Mouse (Mus musculus): ENCODE results near the gene Midn.

- TF ChIP-seq CTCF (IDR thresholded peaks at IDR 0.05; ENCODE audit: low read depth, low read length) = no peak
- TF ChIP-seq POLR2A (IDR thresholded peaks at IDR 0.05; ENCODE audit: insufficient read depth, low read length) = no peak
- no peak for TF ChIP-seq EP300 (IDR thresholded peaks at IDR 0.05; ENCODE audit: insufficient read depth, low read depth, low read length)
Measured at GRCm38 (mm10) chr10:80172527-80173292, 24.6 kb downstream of the Midn start, which contains the start of gene 1600002K03Rik.
